Mouse (Mus musculus): ENCODE data around the gene Fam3c. TPM values are rescaled to one million over a fixed set of nuclear protein-coding genes. Genes with fewer than 3 reads are reported as not detected.

Gene Fam3c
- 19.4 TPM for polyA plus RNA-seq (2012; fragmentation: generic; extraction: Trizol)

DNA sequence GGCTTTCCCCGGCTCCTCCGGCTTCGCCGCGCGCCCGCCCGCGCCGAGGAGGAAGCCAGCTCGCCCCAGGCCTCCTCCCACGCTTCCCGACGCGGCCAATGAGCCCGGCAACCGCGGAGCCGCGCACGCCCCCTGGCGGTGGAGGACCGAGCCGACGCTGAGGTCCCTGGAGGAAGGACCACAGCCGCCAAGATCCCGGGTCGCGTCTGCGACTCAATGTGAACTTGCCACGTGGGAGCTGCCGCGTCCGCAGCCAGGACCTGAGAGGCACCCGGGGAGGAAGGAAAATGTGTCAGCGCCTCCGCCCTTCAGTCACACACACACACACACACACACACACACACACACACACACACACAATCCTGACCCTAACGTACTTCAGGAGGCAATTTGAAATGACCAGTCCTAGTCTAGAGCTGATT is at the start of gene Fam3c:
TSS of gene Fam3c (minus strand) at position 158 of the 422 bp plus-strand sequence.
- Histone ChIP-seq H3K27me3 (ENCODE audit: control insufficient read depth, insufficient read depth, insufficient read length) (no peaks in the 10 kb centered on the region), H3K36me3 (ENCODE audit: control insufficient read depth, insufficient read depth) (no peaks in the 10 kb centered on the region), H3K4me2 (ENCODE audit: low read depth) (peak within 1 kb of the TSS; percentile 83), H3ac (ENCODE audit: control insufficient read depth, insufficient read length) (peak within 1 kb of the TSS; percentile 35), H3K79me2 (ENCODE audit: control insufficient read depth, insufficient read depth) (peaks cover 4% of the 10 kb centered on the region), H3K4me3 (peak within 1 kb of the TSS; percentile 30)
- TF ChIP-seq USF1 (IDR thresholded peaks at IDR 0.05; ENCODE audit: low read depth) (no peak), POLR2AphosphoS2 (IDR thresholded peaks at IDR 0.05; ENCODE audit: insufficient read length, low read depth) (no peak), SRF (IDR thresholded peaks at IDR 0.05; ENCODE audit: control insufficient read depth, insufficient read length, low read depth) (no peak), MYOG (IDR thresholded peaks at IDR 0.05; ENCODE audit: control insufficient read depth in 1 of 3, insufficient read depth in 1 of 3, insufficient read length in 2 of 3, low read depth in 2 of 3) (no peak), REST (IDR thresholded peaks at IDR 0.05; ENCODE audit: insufficient read depth, insufficient read length) (no peak), POLR2A (IDR thresholded peaks at IDR 0.05; ENCODE audit: insufficient read length, low read depth) (no peak), TCF12 (IDR thresholded peaks at IDR 0.05; ENCODE audit: insufficient read depth, poor library complexity, severe bottlenecking) (no peak), MYOD1 (IDR thresholded peaks at IDR 0.05; ENCODE audit: control insufficient read depth in 1 of 3, insufficient read length in 2 of 3, low read depth in 2 of 3) (no peak), E2F4 (IDR thresholded peaks at IDR 0.05; ENCODE audit: insufficient read depth) (no peak), TCF3 (IDR thresholded peaks at IDR 0.05; ENCODE audit: insufficient read length, low read depth) (no peak), CEBPB (IDR thresholded peaks at IDR 0.05; ENCODE audit: insufficient read depth, poor library complexity, severe bottlenecking) (no peak), MAX (IDR thresholded peaks at IDR 0.05; ENCODE audit: low read depth) (no peak)

GRCm38 (mm10) chr6:22405021-22405420 is 49.0 kb upstream of the Fam3c start:
- Histone ChIP-seq H3ac (ENCODE audit: control insufficient read depth, insufficient read length) (no peak overlapping the region), H3K79me2 (ENCODE audit: control insufficient read depth, insufficient read depth) (no peaks in the 10 kb centered on the region), H3K4me2 (ENCODE audit: low read depth) (no peak overlapping the region), H3K36me3 (ENCODE audit: control insufficient read depth, insufficient read depth) (no peaks in the 10 kb centered on the region), H3K27me3 (ENCODE audit: control insufficient read depth, insufficient read depth, insufficient read length) (no peaks in the 10 kb centered on the region), H3K4me3 (no peak overlapping the region)
- no peak for TF ChIP-seq USF1 (IDR thresholded peaks at IDR 0.05; ENCODE audit: low read depth)
- TF ChIP-seq E2F4 (IDR thresholded peaks at IDR 0.05; ENCODE audit: insufficient read depth), result no peak
- TF ChIP-seq MYOD1 (IDR thresholded peaks at IDR 0.05; ENCODE audit: control insufficient read depth in 1 of 3, insufficient read length in 2 of 3, low read depth in 2 of 3), result no peak
- TF ChIP-seq POLR2A (IDR thresholded peaks at IDR 0.05; ENCODE audit: insufficient read length, low read depth), result no peak
- TF ChIP-seq MYOG (IDR thresholded peaks at IDR 0.05; ENCODE audit: control insufficient read depth in 1 of 3, insufficient read depth in 1 of 3, insufficient read length in 2 of 3, low read depth in 2 of 3), result no peak

DNA sequence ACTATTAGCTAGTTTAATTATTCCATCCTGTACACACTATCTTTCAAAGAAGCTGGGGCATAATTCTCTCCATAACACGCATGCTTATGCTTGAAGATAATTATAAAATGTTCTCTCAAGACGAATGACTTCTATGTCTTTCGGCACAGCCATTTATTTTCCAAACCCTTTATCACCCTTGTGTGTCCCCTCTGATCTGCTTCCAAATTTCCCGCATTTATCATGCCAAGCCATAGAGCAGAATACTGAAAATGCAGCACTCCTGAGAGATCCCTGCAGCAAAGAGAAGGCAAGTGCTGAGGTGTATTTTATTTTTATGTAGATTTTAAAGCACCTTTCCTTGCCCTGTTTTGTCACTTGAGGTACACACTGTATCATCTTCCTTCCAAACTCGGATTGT is 47.7 kb upstream of the Fam3c start:
- Histone ChIP-seq H3K4me2 (ENCODE audit: low read depth) (no peak overlapping the region), H3ac (ENCODE audit: control insufficient read depth, insufficient read length) (no peak overlapping the region), H3K4me3 (no peak overlapping the region), H3K36me3 (ENCODE audit: control insufficient read depth, insufficient read depth) (no peaks in the 10 kb centered on the region), H3K79me2 (ENCODE audit: control insufficient read depth, insufficient read depth) (no peaks in the 10 kb centered on the region), H3K27me3 (ENCODE audit: control insufficient read depth, insufficient read depth, insufficient read length) (no peaks in the 10 kb centered on the region)
- TF ChIP-seq REST (IDR thresholded peaks at IDR 0.05; ENCODE audit: insufficient read depth, insufficient read length) (no peak), POLR2A (IDR thresholded peaks at IDR 0.05; ENCODE audit: insufficient read length, low read depth) (no peak), MYOG (IDR thresholded peaks at IDR 0.05; ENCODE audit: control insufficient read depth in 1 of 3, insufficient read depth in 1 of 3, insufficient read length in 2 of 3, low read depth in 2 of 3) (no peak), E2F4 (IDR thresholded peaks at IDR 0.05; ENCODE audit: insufficient read depth) (no peak)

- no peaks in the 10 kb centered on the region for H3K36me3 ChIP-seq (ENCODE audit: control insufficient read depth, insufficient read depth)
- TF ChIP-seq REST (IDR thresholded peaks at IDR 0.05; ENCODE audit: insufficient read depth, insufficient read length) (no peak), USF1 (IDR thresholded peaks at IDR 0.05; ENCODE audit: low read depth) (no peak), POLR2AphosphoS2 (IDR thresholded peaks at IDR 0.05; ENCODE audit: insufficient read length, low read depth) (no peak), MAX (IDR thresholded peaks at IDR 0.05; ENCODE audit: low read depth) (no peak), E2F4 (IDR thresholded peaks at IDR 0.05; ENCODE audit: insufficient read depth) (no peak), MYOD1 (IDR thresholded peaks at IDR 0.05; ENCODE audit: control insufficient read depth in 1 of 3, insufficient read length in 2 of 3, low read depth in 2 of 3) (no peak), CEBPB (IDR thresholded peaks at IDR 0.05; ENCODE audit: insufficient read depth, poor library complexity, severe bottlenecking) (no peak), SRF (IDR thresholded peaks at IDR 0.05; ENCODE audit: control insufficient read depth, insufficient read length, low read depth) (no peak), TCF3 (IDR thresholded peaks at IDR 0.05; ENCODE audit: insufficient read length, low read depth) (no peak), MYOG (IDR thresholded peaks at IDR 0.05; ENCODE audit: control insufficient read depth in 1 of 3, insufficient read depth in 1 of 3, insufficient read length in 2 of 3, low read depth in 2 of 3) (no peak), TCF12 (IDR thresholded peaks at IDR 0.05; ENCODE audit: insufficient read depth, poor library complexity, severe bottlenecking) (no peak), POLR2A (IDR thresholded peaks at IDR 0.05; ENCODE audit: insufficient read length, low read depth) (no peak)
- H3K79me2 ChIP-seq (ENCODE audit: control insufficient read depth, insufficient read depth), result no peaks in the 10 kb centered on the region
- H3K4me2 ChIP-seq (ENCODE audit: low read depth), result no peak overlapping the region
- no peaks in the 10 kb centered on the region for H3K27me3 ChIP-seq (ENCODE audit: control insufficient read depth, insufficient read depth, insufficient read length)
- H3K4me3 ChIP-seq, result no peak overlapping the region
- H3ac ChIP-seq (ENCODE audit: control insufficient read depth, insufficient read length), result no peak overlapping the region
Observed at GRCm38 (mm10) chr6:22403317-22403716, 47.3 kb upstream of the Fam3c start.

DNA sequence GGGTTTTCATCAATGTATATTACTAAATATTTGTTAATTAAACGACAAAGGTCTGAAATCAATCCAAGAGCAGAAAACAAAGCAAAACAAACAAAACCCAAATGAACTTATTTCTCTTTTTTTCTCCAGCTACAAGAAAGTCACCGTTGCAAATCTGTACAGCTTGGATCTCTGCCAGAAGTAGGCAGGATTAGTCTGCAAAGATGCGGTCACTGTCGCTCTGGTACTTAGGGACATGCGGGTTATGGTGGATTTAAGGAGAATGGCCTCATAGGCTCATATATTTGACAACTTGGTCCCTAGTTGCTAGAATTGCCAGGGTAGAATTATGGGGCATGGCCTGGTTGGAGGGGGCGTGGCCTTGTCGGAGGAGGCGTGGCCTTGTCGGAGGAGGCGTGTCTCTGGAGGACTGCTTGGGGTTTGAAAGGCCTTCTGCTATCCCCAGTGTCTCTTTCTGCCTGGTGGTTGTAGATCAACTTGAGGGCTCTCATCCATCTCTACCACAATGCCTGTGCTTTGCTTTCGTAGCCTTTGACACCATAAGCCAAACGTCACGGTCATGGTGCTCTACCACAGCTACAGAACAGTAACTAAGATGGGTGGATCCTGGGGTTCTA is 46.6 kb upstream of the Fam3c start:
- Histone ChIP-seq H3K4me3 (no peak overlapping the region), H3K27me3 (ENCODE audit: control insufficient read depth, insufficient read depth, insufficient read length) (no peaks in the 10 kb centered on the region)
- TF ChIP-seq E2F4 (IDR thresholded peaks at IDR 0.05; ENCODE audit: insufficient read depth) (no peak), USF1 (IDR thresholded peaks at IDR 0.05; ENCODE audit: low read depth) (no peak), CEBPB (IDR thresholded peaks at IDR 0.05; ENCODE audit: insufficient read depth, poor library complexity, severe bottlenecking) (no peak), MYOG (IDR thresholded peaks at IDR 0.05; ENCODE audit: control insufficient read depth in 1 of 3, insufficient read depth in 1 of 3, insufficient read length in 2 of 3, low read depth in 2 of 3) (no peak), POLR2AphosphoS2 (IDR thresholded peaks at IDR 0.05; ENCODE audit: insufficient read length, low read depth) (no peak), MYOD1 (IDR thresholded peaks at IDR 0.05; ENCODE audit: control insufficient read depth in 1 of 3, insufficient read length in 2 of 3, low read depth in 2 of 3) (no peak), MAX (IDR thresholded peaks at IDR 0.05; ENCODE audit: low read depth) (no peak), TCF12 (IDR thresholded peaks at IDR 0.05; ENCODE audit: insufficient read depth, poor library complexity, severe bottlenecking) (no peak), REST (IDR thresholded peaks at IDR 0.05; ENCODE audit: insufficient read depth, insufficient read length) (no peak), TCF3 (IDR thresholded peaks at IDR 0.05; ENCODE audit: insufficient read length, low read depth) (no peak), POLR2A (IDR thresholded peaks at IDR 0.05; ENCODE audit: insufficient read length, low read depth) (no peak), SRF (IDR thresholded peaks at IDR 0.05; ENCODE audit: control insufficient read depth, insufficient read length, low read depth) (no peak)

More for the DNA sequence above, 46.6 kb upstream of the Fam3c start:
- H3ac ChIP-seq (ENCODE audit: control insufficient read depth, insufficient read length), result no peak overlapping the region
- peak overlapping the region; percentile 32 for H3K4me2 ChIP-seq (ENCODE audit: low read depth)
- H3K36me3 ChIP-seq (ENCODE audit: control insufficient read depth, insufficient read depth), result no peaks in the 10 kb centered on the region
- no peaks in the 10 kb centered on the region for H3K79me2 ChIP-seq (ENCODE audit: control insufficient read depth, insufficient read depth)
